Mouse (Mus musculus) heart, embryonic 15.5 days (tissue): ENCODE results near the gene Slc2a13. TPM values are rescaled to one million over a fixed set of nuclear protein-coding genes. Genes with fewer than 3 reads are reported as not detected.

Experiments used
- ATAC-seq: fragments of 200-750 bp; cut with Nextera tagmentation; replicated peaks from 2 replicates; pipeline ENCODE4 v1.8.0; 2017; ENCODE audit warnings: low read depth, moderate TSS enrichment; ENCODE audit not compliant: insufficient number of reproducible peaks, insufficient read depth, low FRiP score
- H3K27ac ChIP-seq: fragments of 300-500 bp; sonication (generic); 2 replicates; pipeline ENCODE4 v1.5.1; 2015; ENCODE audit warnings: mild to moderate bottlenecking, inconsistent platforms
- H3K27me3 ChIP-seq: fragments of 300-500 bp; sonication (generic); 2 replicates; pipeline ENCODE4 v1.6.1; 2015; ENCODE audit warnings: inconsistent platforms
- H3K36me3 ChIP-seq: fragments of 300-500 bp; sonication (generic); 2 replicates; pipeline ENCODE4 v1.6.1; 2015; ENCODE audit warnings: mild to moderate bottlenecking, inconsistent platforms
- H3K4me1 ChIP-seq: fragments of 300-500 bp; sonication (generic); replicated peaks from 2 replicates; pipeline ENCODE4 v1.6.1; 2015; ENCODE audit warnings: inconsistent platforms
- H3K4me2 ChIP-seq: fragments of 300-500 bp; sonication (generic); 2 replicates; pipeline ENCODE4 v1.6.1; 2015; ENCODE audit warnings: inconsistent platforms, mild to moderate bottlenecking, moderate library complexity
- H3K4me3 ChIP-seq: fragments of 300-500 bp; sonication (generic); 2 replicates; pipeline ENCODE4 v1.5.1; 2015; ENCODE audit warnings: mild to moderate bottlenecking, inconsistent platforms
- H3K9ac ChIP-seq: fragments of 300-500 bp; sonication (generic); 2 replicates; pipeline ENCODE4 v1.6.1; 2015; ENCODE audit warnings: mild to moderate bottlenecking, inconsistent platforms
- H3K9me3 ChIP-seq: fragments of 300-500 bp; sonication (generic); replicated peaks from 2 replicates; pipeline ENCODE4 v1.6.1; 2016; ENCODE audit warnings: inconsistent platforms
- WGBS: fragments of 180-500 bp; shearing (Covaris S2); methylation state at CpG from one replicate; pipeline ENCODE4 v1.1.7; 2015; ENCODE audit warnings: mixed read lengths; 5-methylcytosine and 5-hydroxymethylcytosine counted together
- polyA plus RNA-seq: library from polyadenylated mRNA; unstranded; fragments of >200 nt; fragmentation: Nextera tagmentation; extraction: Ambion mirVana; gene quantifications from 2 replicates; pipeline ENCODE4 v1.2.1, GENCODE M21; 2015

The Slc2a13 gene
- polyA plus RNA-seq, 1 experiment from 2014 or later, result 1.0 TPM

GRCm38 (mm10) chr15:91263926-91264325, 309.1 kb downstream of the Slc2a13 start:
- Histone ChIP-seq H3K9me3 (no peaks in the 10 kb centered on the region), H3K27me3 (no peaks in the 10 kb centered on the region), H3K4me3 (no peak overlapping the region), H3K9ac (no peak overlapping the region), H3K27ac (no peak overlapping the region), H3K4me2 (no peak overlapping the region), H3K4me1 (no peaks in the 10 kb centered on the region), H3K36me3 (no peaks in the 10 kb centered on the region)
- WGBS, result 75% methylated on average over 1 of the region's 1 CpGs
- ATAC-seq, result no peak

GRCm38 (mm10) chr15:91260578-91260977, 312.5 kb downstream of the Slc2a13 start:
- 42% methylated on average over 5 of the region's 5 CpGs for WGBS
- no peak overlapping the region for H3K27ac ChIP-seq
- no peak overlapping the region for H3K9ac ChIP-seq
- H3K4me1 ChIP-seq, result no peaks in the 10 kb centered on the region
- H3K9me3 ChIP-seq, result no peaks in the 10 kb centered on the region
- no peaks in the 10 kb centered on the region for H3K36me3 ChIP-seq
- H3K4me3 ChIP-seq, result no peak overlapping the region
- ATAC-seq, result no peak
- H3K27me3 ChIP-seq, result no peaks in the 10 kb centered on the region
- H3K4me2 ChIP-seq, result no peak overlapping the region

- Histone ChIP-seq H3K4me3 (no peak overlapping the region), H3K27ac (no peak overlapping the region), H3K4me2 (no peak overlapping the region), H3K9ac (no peak overlapping the region), H3K36me3 (no peaks in the 10 kb centered on the region), H3K27me3 (no peaks in the 10 kb centered on the region), H3K4me1 (no peaks in the 10 kb centered on the region), H3K9me3 (no peaks in the 10 kb centered on the region)
- no peak for ATAC-seq
- WGBS, result 64% methylated on average over 11 of the region's 11 CpGs
Measured at GRCm38 (mm10) chr15:91257140-91257539, 315.9 kb downstream of the Slc2a13 start.

GRCm38 (mm10) chr15:91255308-91255707, 317.8 kb downstream of the Slc2a13 start:
- Histone ChIP-seq H3K4me2 (no peak overlapping the region), H3K4me3 (no peak overlapping the region), H3K9me3 (no peaks in the 10 kb centered on the region), H3K27me3 (no peaks in the 10 kb centered on the region), H3K36me3 (no peaks in the 10 kb centered on the region), H3K27ac (no peak overlapping the region), H3K4me1 (no peaks in the 10 kb centered on the region), H3K9ac (no peak overlapping the region)
- 84% methylated on average over 2 of the region's 2 CpGs for WGBS
- no peak for ATAC-seq

- H3K27me3 ChIP-seq, result no peaks in the 10 kb centered on the region
- no peak overlapping the region for H3K27ac ChIP-seq
- no peak overlapping the region for H3K4me3 ChIP-seq
- no peak for ATAC-seq
- H3K9ac ChIP-seq, result no peak overlapping the region
- 42% methylated on average over 8 of the region's 8 CpGs for whole genome bisulfite sequencing
- no peaks in the 10 kb centered on the region for H3K9me3 ChIP-seq
- no peak overlapping the region for H3K4me2 ChIP-seq
- H3K4me1 ChIP-seq, result no peaks in the 10 kb centered on the region
- H3K36me3 ChIP-seq, result no peaks in the 10 kb centered on the region
Measured at GRCm38 (mm10) chr15:91252956-91253355, 320.1 kb downstream of the Slc2a13 start.

- no peaks in the 10 kb centered on the region for H3K4me1 ChIP-seq
- no peaks in the 10 kb centered on the region for H3K36me3 ChIP-seq
- ATAC-seq, result no peak
- H3K27ac ChIP-seq, result no peak overlapping the region
- H3K27me3 ChIP-seq, result no peaks in the 10 kb centered on the region
- 62% methylated on average over 9 of the region's 9 CpGs for WGBS
- H3K4me3 ChIP-seq, result no peak overlapping the region
- H3K9ac ChIP-seq, result no peak overlapping the region
- H3K9me3 ChIP-seq, result no peaks in the 10 kb centered on the region
- no peak overlapping the region for H3K4me2 ChIP-seq
Measured at GRCm38 (mm10) chr15:91251544-91252408, 321.3 kb downstream of the Slc2a13 start.

DNA sequence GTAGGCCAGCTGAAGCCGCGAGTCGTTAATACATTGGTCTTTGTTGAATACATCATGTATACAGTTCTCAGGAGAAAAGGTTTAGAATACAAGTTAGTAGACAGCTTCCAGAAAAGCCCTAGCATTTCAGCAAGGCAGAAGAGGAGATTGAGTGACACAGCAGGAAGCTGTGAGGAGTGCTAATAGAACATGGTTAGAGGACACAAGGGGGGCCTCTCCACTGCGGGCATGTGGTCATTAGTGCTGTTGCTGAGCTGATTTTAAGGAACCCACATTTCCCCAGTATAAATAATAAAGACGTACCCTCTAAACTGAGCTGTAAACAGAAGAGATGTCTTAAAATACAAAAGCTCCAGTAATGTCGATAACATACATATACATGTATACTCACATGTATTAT, 322.2 kb downstream of the Slc2a13 start:
- H3K27ac ChIP-seq, result no peak overlapping the region
- 80% methylated on average over 6 of the region's 6 CpGs for WGBS
- H3K9me3 ChIP-seq, result no peaks in the 10 kb centered on the region
- no peaks in the 10 kb centered on the region for H3K36me3 ChIP-seq
- H3K27me3 ChIP-seq, result no peaks in the 10 kb centered on the region
- no peak overlapping the region for H3K4me3 ChIP-seq
- ATAC-seq, result no peak
- no peak overlapping the region for H3K9ac ChIP-seq
- no peak overlapping the region for H3K4me2 ChIP-seq
- H3K4me1 ChIP-seq, result no peaks in the 10 kb centered on the region

DNA sequence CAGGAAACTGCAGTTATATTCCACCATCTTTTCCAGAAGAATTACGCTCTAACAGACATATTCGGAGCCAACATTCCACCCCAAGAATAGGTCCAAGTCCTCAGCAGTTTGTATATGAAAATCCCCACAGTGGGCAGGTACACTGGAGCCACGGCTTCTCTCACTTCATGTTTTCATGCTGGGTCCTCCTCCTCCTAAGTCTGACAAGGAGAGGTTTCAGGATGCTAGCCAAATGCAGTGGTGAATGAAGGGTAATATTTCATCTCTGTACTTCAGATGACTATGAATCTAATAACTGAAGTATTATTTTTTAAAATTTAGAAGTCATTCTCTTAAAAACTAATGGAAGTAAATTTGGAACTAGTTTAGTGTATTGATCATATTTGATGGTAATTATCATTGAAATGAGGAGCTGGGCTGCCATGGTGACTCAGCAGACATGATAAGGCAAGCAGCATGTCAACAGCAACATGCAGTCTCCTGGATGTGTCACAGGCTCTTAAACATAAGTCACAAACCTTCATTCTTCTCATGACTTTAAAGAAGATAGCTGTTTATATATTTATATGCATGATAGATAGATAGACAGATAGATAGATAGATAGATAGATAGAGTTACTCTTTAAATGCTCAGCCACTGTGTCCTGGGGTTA, 332.3 kb downstream of the Slc2a13 start:
- no peak overlapping the region for H3K27ac ChIP-seq
- H3K9ac ChIP-seq, result no peak overlapping the region
- no peaks in the 10 kb centered on the region for H3K4me1 ChIP-seq
- H3K27me3 ChIP-seq, result no peaks in the 10 kb centered on the region
- H3K36me3 ChIP-seq, result no peaks in the 10 kb centered on the region
- no peak overlapping the region for H3K4me3 ChIP-seq
- H3K9me3 ChIP-seq, result no peaks in the 10 kb centered on the region
- ATAC-seq, result no peak
- 80% methylated on average over 3 of the region's 3 CpGs for WGBS
- H3K4me2 ChIP-seq, result no peak overlapping the region

DNA sequence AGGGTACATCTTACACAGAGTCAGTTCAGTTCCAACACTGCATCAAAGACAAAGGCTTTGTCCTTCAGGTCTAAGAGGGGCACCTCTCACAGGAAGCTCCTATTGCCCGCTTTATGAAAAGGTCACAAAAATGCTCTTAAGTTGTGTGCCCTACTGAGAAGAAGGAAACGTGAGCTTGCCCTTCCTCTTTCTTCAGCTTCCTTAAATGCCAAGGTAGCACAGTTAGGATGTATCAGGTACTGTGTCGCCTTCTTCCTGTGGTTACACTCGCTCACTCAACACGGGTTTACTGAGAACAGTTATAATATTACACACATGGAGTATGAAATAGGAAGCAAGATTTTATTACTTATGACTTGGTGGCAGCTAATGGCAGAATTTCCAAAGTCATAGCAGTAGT, 335.8 kb downstream of the Slc2a13 start:
- WGBS, result 78% methylated on average over 5 of the region's 5 CpGs
- ATAC-seq, result no peak
- no peaks in the 10 kb centered on the region for H3K36me3 ChIP-seq
- no peak overlapping the region for H3K27ac ChIP-seq
- H3K4me1 ChIP-seq, result no peaks in the 10 kb centered on the region
- H3K9me3 ChIP-seq, result no peaks in the 10 kb centered on the region
- H3K9ac ChIP-seq, result no peak overlapping the region
- no peaks in the 10 kb centered on the region for H3K27me3 ChIP-seq
- no peak overlapping the region for H3K4me3 ChIP-seq
- H3K4me2 ChIP-seq, result no peak overlapping the region

Other genes starting within 250 kb of the Slc2a13 start
- 4.0 and 4.7 TPM in 2 replicates for gene Lrrk2, start 99.9 kb upstream of the Slc2a13 start, polyA plus RNA-seq